Mouse (Mus musculus) hindbrain, postnatal 0 days (tissue): ENCODE measurements at regions not wholly inside any gene's neighbourhood (a gene's known extent, or its start where the extent isn't known, plus 50 kb on each side); places are given as distances from the start of the nearest gene placed in this dataset.

Experiments
- ATAC-seq: fragments of 200-750 bp; cut with Nextera tagmentation; 2 replicates; pipeline ENCODE4 v1.8.0; 2017; ENCODE audit warnings: mild to moderate bottlenecking, moderate TSS enrichment, moderate library complexity
- DNase-seq: peaks from one replicate; pipeline ENCODE4 v3.0.0-alpha.2; 2015; ENCODE audit warnings: low spot score
- H3K27ac ChIP-seq: fragments of 300-500 bp; sonication (generic); 2 replicates; pipeline ENCODE4 v1.5.1; 2014; ENCODE audit warnings: mild to moderate bottlenecking
- H3K27me3 ChIP-seq: fragments of 300-500 bp; sonication (generic); 2 replicates; pipeline ENCODE4 v1.6.1; 2014; ENCODE audit warnings: low read length, mixed read lengths; ENCODE audit not compliant: insufficient read depth
- H3K36me3 ChIP-seq: fragments of 300-500 bp; sonication (generic); 2 replicates; pipeline ENCODE4 v1.6.1; 2014; ENCODE audit warnings: low read length, mixed read lengths; ENCODE audit not compliant: insufficient read depth
- H3K4me1 ChIP-seq: fragments of 300-500 bp; sonication (generic); 2 replicates; pipeline ENCODE4 v1.6.1; 2014; ENCODE audit warnings: antibody characterized with exemption, low read length, mixed read lengths; ENCODE audit not compliant: insufficient read depth
- H3K4me2 ChIP-seq: fragments of 300-500 bp; sonication (generic); 2 replicates; pipeline ENCODE4 v1.6.1; 2014; ENCODE audit warnings: low read depth, mild to moderate bottlenecking, low read length, moderate library complexity, mixed read lengths
- H3K4me3 ChIP-seq: fragments of 300-500 bp; sonication (generic); 2 replicates; pipeline ENCODE4 v1.5.1; 2014; ENCODE audit warnings: low read length
- H3K9ac ChIP-seq: fragments of 300-500 bp; sonication (generic); replicated peaks from 2 replicates; pipeline ENCODE4 v1.6.1; 2014; ENCODE audit warnings: mild to moderate bottlenecking, low read length, moderate library complexity, mixed read lengths
- H3K9me3 ChIP-seq: fragments of 300-500 bp; sonication (generic); 2 replicates; pipeline ENCODE4 v1.6.1; 2016; ENCODE audit warnings: low read length, mixed read lengths
- CTCF ChIP-seq: IDR thresholded peaks from 2 replicates; pipeline ENCODE4 v1.5.1; 2016; ENCODE audit warnings: antibody characterized with exemption, control low read depth, low read depth
- WGBS: fragments of 180-500 bp; shearing (Covaris S2); extraction: QIAGEN DNeasy Blood & Tissue Kit; methylation state at CpG from one replicate; pipeline ENCODE4 v1.1.7; 2014; 5-methylcytosine and 5-hydroxymethylcytosine counted together

DNA sequence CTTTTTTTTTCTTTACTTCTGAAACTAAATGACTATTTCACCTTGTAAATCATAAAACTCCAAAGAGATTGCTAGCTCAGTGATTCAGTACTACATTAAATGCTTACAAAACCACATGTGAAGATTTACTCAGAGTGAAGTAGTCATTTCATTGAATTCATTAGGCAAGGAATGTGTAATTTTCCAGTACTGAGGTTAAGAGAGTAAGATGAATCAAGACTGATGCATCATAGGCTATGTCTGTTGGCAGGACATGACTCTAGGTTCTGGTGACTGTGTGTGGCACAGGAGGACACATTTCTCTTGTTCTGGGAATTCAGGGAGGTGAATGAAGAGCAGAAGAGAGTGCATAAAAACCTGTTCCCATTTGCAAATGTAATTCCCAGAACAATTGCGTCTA lies 741.7 kb downstream of the Slitrk6 start:
- DNase-seq: no peak
- Histone ChIP-seq H3K9ac (no peak overlapping the region), H3K4me3 (no peak overlapping the region), H3K4me1 (no peaks in the 10 kb centered on the region), H3K27ac (no peak overlapping the region), H3K36me3 (no peaks in the 10 kb centered on the region), H3K9me3 (no peaks in the 10 kb centered on the region), H3K4me2 (no peak overlapping the region), H3K27me3 (no peaks in the 10 kb centered on the region)
- TF ChIP-seq CTCF: no peak
- 83% methylated on average over 1 of the region's 1 CpGs for WGBS
- no peak for ATAC-seq

GRCm38 (mm10) chr14:110007159-110007558 lies 747.8 kb downstream of the Slitrk6 start:
- no peak overlapping the region for H3K27ac ChIP-seq
- no peak for ATAC-seq
- H3K4me1 ChIP-seq: no peaks in the 10 kb centered on the region
- no peak overlapping the region for H3K4me3 ChIP-seq
- no peaks in the 10 kb centered on the region for H3K36me3 ChIP-seq
- no peak overlapping the region for H3K9ac ChIP-seq
- 77% methylated on average over 6 of the region's 6 CpGs for WGBS
- H3K9me3 ChIP-seq: no peaks in the 10 kb centered on the region
- TF ChIP-seq CTCF: no peak
- DNase-seq: no peak
- no peaks in the 10 kb centered on the region for H3K27me3 ChIP-seq
- no peak overlapping the region for H3K4me2 ChIP-seq

DNA sequence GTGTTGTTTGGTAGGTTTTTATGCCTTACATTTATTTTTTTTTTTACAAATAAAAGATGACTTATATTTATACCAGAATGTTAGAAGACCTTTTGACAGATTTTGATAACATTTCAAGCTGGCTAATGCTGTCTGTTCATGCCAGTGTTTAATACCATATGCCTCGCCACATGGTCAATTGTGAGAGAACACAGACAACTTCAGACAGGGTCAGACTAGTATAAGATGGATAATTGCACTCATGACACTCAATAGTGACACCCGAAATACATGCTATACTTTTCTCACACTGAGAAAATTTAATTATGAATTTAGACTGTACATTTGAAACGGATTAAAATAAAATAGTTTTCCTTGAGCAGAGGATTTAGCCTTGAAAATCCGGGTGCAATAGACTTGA lies 769.9 kb downstream of the Slitrk6 start:
- TF ChIP-seq CTCF: no peak
- WGBS: 64% methylated on average over 4 of the region's 4 CpGs

DNA sequence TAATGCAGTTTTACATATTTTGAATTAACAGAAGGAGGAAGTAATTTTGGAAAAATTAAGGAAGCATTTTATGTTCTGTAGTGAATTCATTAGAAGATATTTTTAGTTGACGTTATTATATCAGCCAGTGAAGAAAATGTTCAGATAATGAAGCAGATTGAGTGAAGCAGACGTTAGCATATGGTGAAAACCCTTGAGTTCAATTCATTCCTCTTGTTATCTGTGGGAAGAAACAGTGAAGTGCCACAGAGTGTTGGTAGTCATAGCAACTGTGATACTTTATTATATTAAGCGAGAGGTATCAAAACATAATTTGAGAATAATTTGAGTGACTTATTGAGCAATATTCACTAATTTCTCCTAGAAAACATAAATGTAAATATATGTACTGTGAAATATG lies 796.9 kb downstream of the Slitrk6 start:
- H3K27me3 ChIP-seq: no peaks in the 10 kb centered on the region
- no peak overlapping the region for H3K27ac ChIP-seq
- ATAC-seq (no peak), DNase-seq (peak; percentile 16)
- H3K4me1 ChIP-seq: no peaks in the 10 kb centered on the region
- WGBS: 51% methylated on average over 3 of the region's 3 CpGs
- no peaks in the 10 kb centered on the region for H3K36me3 ChIP-seq
- no peaks in the 10 kb centered on the region for H3K9me3 ChIP-seq
- H3K4me3 ChIP-seq: no peak overlapping the region
- no peak for TF ChIP-seq CTCF
- H3K4me2 ChIP-seq: no peak overlapping the region
- no peak overlapping the region for H3K9ac ChIP-seq

More for the DNA sequence above, 769.9 kb downstream of the Slitrk6 start:
- H3K4me2 ChIP-seq: no peak overlapping the region
- H3K36me3 ChIP-seq: no peaks in the 10 kb centered on the region
- H3K27ac ChIP-seq: no peak overlapping the region
- no peaks in the 10 kb centered on the region for H3K4me1 ChIP-seq
- H3K9ac ChIP-seq: no peak overlapping the region
- no peak for ATAC-seq
- H3K4me3 ChIP-seq: no peak overlapping the region
- H3K9me3 ChIP-seq: no peaks in the 10 kb centered on the region
- DNase-seq: peak; percentile 8
- no peaks in the 10 kb centered on the region for H3K27me3 ChIP-seq

DNA sequence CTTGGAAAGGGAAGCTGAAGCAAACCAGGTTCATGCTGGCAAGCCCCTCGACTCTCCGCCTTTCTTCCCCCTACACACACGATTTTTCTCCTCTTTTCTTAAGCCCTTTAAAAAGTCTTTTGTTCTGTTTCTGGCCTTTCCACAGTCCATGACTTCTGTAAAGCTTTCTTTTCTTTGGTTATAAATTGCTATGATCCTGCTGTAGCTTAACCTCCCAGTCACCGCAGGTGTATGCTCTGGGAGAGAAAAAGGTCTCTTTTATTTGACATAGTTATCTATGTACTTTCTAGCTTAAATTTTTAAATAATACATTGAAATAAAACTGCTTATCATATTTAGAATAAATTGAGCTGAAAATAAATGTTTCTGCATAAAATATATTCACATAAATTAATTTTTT lies 813.0 kb downstream of the Slitrk6 start:
- TF ChIP-seq CTCF: no peak
- whole genome bisulfite sequencing: 74% methylated on average over 4 of the region's 4 CpGs
- H3K4me1 ChIP-seq: no peaks in the 10 kb centered on the region
- no peak overlapping the region for H3K9ac ChIP-seq
- H3K27ac ChIP-seq: no peak overlapping the region
- no peaks in the 10 kb centered on the region for H3K27me3 ChIP-seq
- DNase-seq (no peak), ATAC-seq (no peak)
- H3K4me2 ChIP-seq: no peak overlapping the region
- H3K36me3 ChIP-seq: no peaks in the 10 kb centered on the region
- H3K4me3 ChIP-seq: no peak overlapping the region
- no peaks in the 10 kb centered on the region for H3K9me3 ChIP-seq

- Histone ChIP-seq H3K36me3 (no peaks in the 10 kb centered on the region), H3K27ac (no peak overlapping the region), H3K27me3 (no peaks in the 10 kb centered on the region), H3K4me1 (no peaks in the 10 kb centered on the region), H3K4me2 (no peak overlapping the region), H3K9me3 (no peaks in the 10 kb centered on the region), H3K4me3 (no peak overlapping the region), H3K9ac (no peak overlapping the region)
- WGBS: 91% methylated on average over 1 of the region's 1 CpGs
- DNase-seq: no peak
- TF ChIP-seq CTCF: no peak
- no peak for ATAC-seq
Measured at GRCm38 (mm10) chr14:109941162-109941561, 813.8 kb downstream of the Slitrk6 start.

GRCm38 (mm10) chr14:109937432-109937831 lies 817.5 kb downstream of the Slitrk6 start:
- no peak overlapping the region for H3K4me2 ChIP-seq
- no peaks in the 10 kb centered on the region for H3K36me3 ChIP-seq
- no peaks in the 10 kb centered on the region for H3K9me3 ChIP-seq
- WGBS: 81% methylated on average over 6 of the region's 6 CpGs
- H3K27me3 ChIP-seq: no peaks in the 10 kb centered on the region
- no peak for ATAC-seq
- no peak overlapping the region for H3K9ac ChIP-seq
- H3K4me1 ChIP-seq: no peaks in the 10 kb centered on the region
- no peak overlapping the region for H3K27ac ChIP-seq
- DNase-seq: no peak
- no peak for TF ChIP-seq CTCF
- no peak overlapping the region for H3K4me3 ChIP-seq
